19 mouse cellular contexts compared by ENCODE assay signal in the genomic region with DNA sequence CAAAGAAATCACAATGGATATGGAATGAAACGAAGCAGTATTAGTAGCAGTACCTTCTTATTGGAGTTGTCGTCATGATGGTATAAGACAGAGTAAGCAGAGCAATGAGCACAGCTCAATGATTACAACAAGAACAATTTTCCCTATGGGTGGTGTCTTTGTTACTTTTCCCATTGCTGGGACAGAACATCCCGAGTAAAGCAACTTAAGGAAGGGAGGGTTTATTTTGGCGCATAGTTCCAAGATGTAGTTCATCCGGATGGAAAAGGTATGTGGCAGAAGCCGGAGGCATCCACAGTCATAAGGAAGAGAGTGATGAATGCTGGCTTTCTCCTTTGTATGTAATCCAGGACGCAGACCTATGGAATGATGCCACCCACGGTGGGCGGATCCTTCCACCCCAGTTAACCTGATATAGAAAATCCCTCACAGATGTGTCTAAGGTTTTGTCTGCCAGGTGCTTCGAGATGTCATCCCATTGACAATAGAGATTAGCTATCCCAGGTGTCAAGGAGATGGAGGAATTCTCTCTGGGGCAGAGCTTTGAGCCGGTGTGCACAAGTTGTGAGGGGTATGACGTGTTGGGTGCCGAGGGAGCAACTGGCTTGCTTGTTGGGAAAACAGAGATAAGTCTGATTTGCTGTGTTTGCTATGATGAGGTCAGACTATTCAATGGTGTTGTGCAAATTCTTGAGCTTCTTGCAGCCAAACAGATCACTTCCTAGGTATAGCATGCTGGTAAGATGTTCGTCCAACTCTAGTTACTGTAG. TPM values are rescaled to one million over a fixed set of nuclear protein-coding genes. Genes with fewer than 3 reads are reported as not detected.
DNase-seq lines count a peak whose midpoint lies in the region; ATAC-seq lines count a peak whose summit lies in the region.
"Had no signal": no experiment of that assay in that cellular context is flagged by ENCODE, and none has a peak within 500 bp of the region (broad histone marks: within the 10 kb centered on the region; RNA-seq: fewer than 3 reads in every experiment).

No protein-coding gene starts in this region.

- H3K4me1 ChIP-seq in intestine, embryonic 14.5 days (replicated peaks; ENCODE audit: control insufficient read depth, insufficient read depth, low read length) = no peaks in the 10 kb centered on the region
- no peaks in the 10 kb centered on the region for H3K4me1 ChIP-seq in intestine, embryonic 16.5 days (ENCODE audit: control insufficient read depth, insufficient read depth, low read length)
- H3K4me1 ChIP-seq: embryonic facial prominence, embryonic 13.5 days; embryonic facial prominence, embryonic 15.5 days; forebrain, embryonic 13.5 days; forebrain, embryonic 15.5 days had no signal

- H3K27ac ChIP-seq in intestine, embryonic 14.5 days (ENCODE audit: low read depth) = no peak overlapping the region
- no peak overlapping the region for H3K27ac ChIP-seq in intestine, embryonic 16.5 days (ENCODE audit: low read length)
- H3K27ac ChIP-seq: embryonic facial prominence, embryonic 13.5 days; embryonic facial prominence, embryonic 15.5 days; forebrain, embryonic 13.5 days; forebrain, embryonic 15.5 days had no signal

- H3K36me3 ChIP-seq in intestine, embryonic 14.5 days (ENCODE audit: control insufficient read depth, insufficient read depth, low read length) = no peaks in the 10 kb centered on the region
- no peaks in the 10 kb centered on the region for H3K36me3 ChIP-seq in intestine, embryonic 16.5 days (ENCODE audit: control insufficient read depth, insufficient read depth, low read length)
- H3K36me3 ChIP-seq: embryonic facial prominence, embryonic 13.5 days; embryonic facial prominence, embryonic 15.5 days; forebrain, embryonic 15.5 days had no signal

- DNase-seq in intestine, embryonic 14.5 days (ENCODE audit: low spot score) = peak; percentile 33
- DNase-seq in gonadal fat pad, adult 2 months (ENCODE audit: low read depth) = peak; percentile 98
- no peak for DNase-seq in spleen, postnatal 14 days (ENCODE audit: low spot score in 2 of 2)
- DNase-seq in liver = no peak
- DNase-seq: adrenal gland, adult 2 months; adrenal gland, postnatal 25 days; cerebellum, adult 11 months; cerebellum, adult 18-20 months; cerebellum, adult 8-10 months; cerebellum, adult 9-11 months; cerebellum, postnatal 36 days; embryo, embryonic 11 days; forebrain, postnatal 0 days had no signal

- no peaks in the 10 kb centered on the region for H3K9me3 ChIP-seq in intestine, embryonic 14.5 days (ENCODE audit: control insufficient read depth, low read length)
- no peaks in the 10 kb centered on the region for H3K9me3 ChIP-seq in intestine, embryonic 16.5 days (ENCODE audit: control insufficient read depth, low read length)
- H3K9me3 ChIP-seq: embryonic facial prominence, embryonic 13.5 days; embryonic facial prominence, embryonic 15.5 days; forebrain, embryonic 13.5 days; forebrain, embryonic 15.5 days had no signal

- 91% methylated on average over 14 of the region's 14 CpGs for WGBS in intestine, embryonic 14.5 days
- WGBS in intestine, embryonic 16.5 days = 90% methylated on average over 14 of the region's 14 CpGs

- H3K4me2 ChIP-seq in intestine, embryonic 14.5 days (ENCODE audit: low read length) = no peak overlapping the region
- H3K4me2 ChIP-seq in intestine, embryonic 16.5 days (ENCODE audit: low read depth, low read length) = no peak overlapping the region
- H3K4me2 ChIP-seq: embryonic facial prominence, embryonic 13.5 days; embryonic facial prominence, embryonic 15.5 days; forebrain, embryonic 13.5 days; forebrain, embryonic 15.5 days had no signal

- H3K27me3 ChIP-seq in intestine, embryonic 14.5 days (replicated peaks; ENCODE audit: control insufficient read depth, insufficient read depth, low read length) = no peaks in the 10 kb centered on the region
- no peaks in the 10 kb centered on the region for H3K27me3 ChIP-seq in intestine, embryonic 16.5 days (replicated peaks; ENCODE audit: control insufficient read depth, insufficient read depth, low read length)
- H3K27me3 ChIP-seq: embryonic facial prominence, embryonic 15.5 days; forebrain, embryonic 13.5 days; forebrain, embryonic 15.5 days had no signal

- no peak overlapping the region for H3K4me3 ChIP-seq in intestine, embryonic 14.5 days (ENCODE audit: low read depth, low read length)
- H3K4me3 ChIP-seq in intestine, embryonic 16.5 days (ENCODE audit: low read length) = no peak overlapping the region
- H3K4me3 ChIP-seq: embryonic facial prominence, embryonic 13.5 days; embryonic facial prominence, embryonic 15.5 days; erythroblast, embryonic 14.5 days; forebrain, embryonic 13.5 days; forebrain, embryonic 15.5 days had no signal

- ATAC-seq in intestine, embryonic 14.5 days (replicated peaks; ENCODE audit: low FRiP score, low TSS enrichment, low read depth) = no peak
- ATAC-seq in intestine, embryonic 16.5 days = no peak
- ATAC-seq: forebrain, embryonic 13.5 days; forebrain, embryonic 15.5 days had no signal

- H3K9ac ChIP-seq in intestine, embryonic 14.5 days (ENCODE audit: low read length) = no peak overlapping the region
- H3K9ac ChIP-seq in intestine, embryonic 16.5 days (ENCODE audit: low read depth, low read length) = no peak overlapping the region
- H3K9ac ChIP-seq: embryonic facial prominence, embryonic 13.5 days; embryonic facial prominence, embryonic 15.5 days; forebrain, embryonic 13.5 days; forebrain, embryonic 15.5 days; forebrain, postnatal 0 days had no signal

RNA-seq across cellular contexts. Expression of gene Zfp365, which starts 55.5 kb away (rescaled TPM):
- polyA plus RNA-seq in intestine, embryonic 14.5 days (2014; fragmentation: Nextera tagmentation; extraction: Ambion mirVana) = 1.2 and 1.5 TPM in 2 replicates
- polyA plus RNA-seq in intestine, embryonic 16.5 days (2015; fragmentation: Nextera tagmentation; extraction: Ambion mirVana) = 0.70 and 0.71 TPM in 2 replicates
- polyA plus RNA-seq in gonadal fat pad, adult 2 months (2012; rRNA removed) = 0.78 and 0.94 TPM in 2 replicates
- polyA plus RNA-seq: erythroblast, embryonic 14.5 days had no signal

Comparison
In these comparisons a context has a peak if more than half of its experiments do, and no peak if none do; other contexts are left out.
1. DNase-seq: peak in intestine, embryonic 14.5 days (single experiment) and gonadal fat pad, adult 2 months (single experiment); none in spleen, postnatal 14 days (0 of 2) and liver (single experiment).